Mouse (Mus musculus): ENCODE measurements around the gene Gm44596.

GRCm38 (mm10) chr6:128418076-128418475, 42.8 kb downstream of the Gm44596 start:
- no peak for TF ChIP-seq CTCF (IDR thresholded peaks at IDR 0.05; ENCODE audit: extremely low read depth, insufficient read length, insufficient replicate concordance, low read depth, low read length)
- no peak for TF ChIP-seq POLR2A (IDR thresholded peaks at IDR 0.05; ENCODE audit: low read depth, low read length)
